Mouse (Mus musculus) heart, embryonic 12.5 days (tissue): ENCODE measurements around the gene Timm44. TPM values are rescaled to one million over a fixed set of nuclear protein-coding genes. Genes with fewer than 3 reads are reported as not detected.
"Not testable (repeated sequence)": the region's sequence is repeated elsewhere in the genome, so short reads cannot be mapped to it uniquely, and the experiment has no call there.

Experiments
- ATAC-seq: fragments of 200-750 bp; cut with Nextera tagmentation; 2 replicates; pipeline ENCODE4 v1.8.0; 2017; ENCODE audit warnings: moderate TSS enrichment, moderate library complexity; ENCODE audit not compliant: insufficient number of reproducible peaks, low FRiP score
- H3K27ac ChIP-seq: fragments of 300-500 bp; sonication (generic); 2 replicates; pipeline ENCODE4 v1.5.1; 2016; ENCODE audit warnings: mild to moderate bottlenecking, moderate library complexity; ENCODE audit not compliant: poor library complexity, severe bottlenecking
- H3K27me3 ChIP-seq: fragments of 300-500 bp; sonication (generic); replicated peaks from 2 replicates; pipeline ENCODE4 v1.6.1; 2016; ENCODE audit warnings: mild to moderate bottlenecking, moderate library complexity
- H3K36me3 ChIP-seq: fragments of 300-500 bp; sonication (generic); 2 replicates; pipeline ENCODE4 v1.6.1; 2016; ENCODE audit warnings: mild to moderate bottlenecking, moderate library complexity
- H3K4me1 ChIP-seq: fragments of 300-500 bp; sonication (generic); replicated peaks from 2 replicates; pipeline ENCODE4 v1.6.1; 2016; ENCODE audit warnings: mild to moderate bottlenecking
- H3K4me2 ChIP-seq: fragments of 300-500 bp; sonication (generic); 2 replicates; pipeline ENCODE4 v1.6.1; 2016; ENCODE audit warnings: mild to moderate bottlenecking, moderate library complexity
- H3K4me3 ChIP-seq: fragments of 300-500 bp; sonication (generic); 2 replicates; pipeline ENCODE4 v1.5.1; 2016; ENCODE audit warnings: mild to moderate bottlenecking
- H3K9ac ChIP-seq: fragments of 300-500 bp; sonication (generic); 2 replicates; pipeline ENCODE4 v1.6.1; 2016; ENCODE audit warnings: mild to moderate bottlenecking, moderate library complexity
- H3K9me3 ChIP-seq: fragments of 300-500 bp; sonication (generic); replicated peaks from 2 replicates; pipeline ENCODE4 v1.6.1; 2016; ENCODE audit warnings: mild to moderate bottlenecking, moderate library complexity
- WGBS: fragments of 180-500 bp; shearing (Covaris S2); methylation state at CpG from one replicate; pipeline ENCODE4 v1.1.7; 2016; 5-methylcytosine and 5-hydroxymethylcytosine counted together
- polyA plus RNA-seq: library from polyadenylated mRNA; unstranded; fragments of >200 nt; fragmentation: Nextera tagmentation; extraction: Ambion mirVana; gene quantifications from 2 replicates; pipeline ENCODE4 v1.2.1, GENCODE M21; 2016

Timm44 gene
- polyA plus RNA-seq, 1 experiment from 2014 or later, result 59.0 TPM

GRCm38 (mm10) chr8:4263105-4263791 is 12.5 kb downstream of the Timm44 start:
- ATAC-seq, result no peak
- no peak overlapping the region for H3K4me2 ChIP-seq
- no peaks in the 10 kb centered on the region for H3K27me3 ChIP-seq
- WGBS, result 84% methylated on average over 8 of the region's 8 CpGs
- H3K9ac ChIP-seq, result no peak overlapping the region
- H3K27ac ChIP-seq, result no peak overlapping the region
- H3K4me3 ChIP-seq, result no peak overlapping the region
- H3K36me3 ChIP-seq, result peaks cover 87% of the 10 kb centered on the region
- H3K4me1 ChIP-seq, result peaks cover 10% of the 10 kb centered on the region
- no peaks in the 10 kb centered on the region for H3K9me3 ChIP-seq

GRCm38 (mm10) chr8:4259805-4260170 is 15.9 kb downstream of the Timm44 start:
- Histone ChIP-seq H3K4me1 (peaks cover 26% of the 10 kb centered on the region), H3K27ac (0 out of 2 replicates have a peak overlapping the region, but pooled peaks have one; percentile 52), H3K4me3 (no peak overlapping the region), H3K4me2 (peak overlapping the region; percentile 92; the same call in 1 of the 2 replicates), H3K36me3 (peaks cover 78% of the 10 kb centered on the region), H3K9me3 (no peaks in the 10 kb centered on the region), H3K9ac (peak overlapping the region; percentile 32; the same call in 1 of the 2 replicates), H3K27me3 (no peaks in the 10 kb centered on the region)
- ATAC-seq, result no peak
- 77% methylated on average over 4 of the region's 4 CpGs for WGBS

- peak within 1 kb of the TSS; percentile 52 for H3K27ac ChIP-seq
- no peaks in the 10 kb centered on the region for H3K9me3 ChIP-seq
- peak within 1 kb of the TSS; percentile 83 for H3K9ac ChIP-seq
- peaks cover 78% of the 10 kb centered on the region for H3K36me3 ChIP-seq
- H3K4me2 ChIP-seq, result peak within 1 kb of the TSS; percentile 92
- ATAC-seq, result peak; percentile 95
- H3K4me3 ChIP-seq, result peak within 1 kb of the TSS; percentile 74
- no peaks in the 10 kb centered on the region for H3K27me3 ChIP-seq
- H3K4me1 ChIP-seq, result peaks cover 26% of the 10 kb centered on the region
- 7% methylated on average over 29 of the region's 33 CpGs for WGBS
These were observed 16.4 kb downstream of the Timm44 start, which contains the start of gene Ctxn1 for GRCm38 (mm10) chr8:4259125-4259804. Ctxn1 (minus strand) TSS chr8:4259274.

- Histone ChIP-seq H3K4me1 (peaks cover 31% of the 10 kb centered on the region), H3K9ac (peak overlapping the region; percentile 83), H3K36me3 (peaks cover 72% of the 10 kb centered on the region), H3K27me3 (no peaks in the 10 kb centered on the region), H3K4me3 (peak overlapping the region; percentile 74), H3K27ac (peak overlapping the region; percentile 37), H3K9me3 (no peaks in the 10 kb centered on the region), H3K4me2 (peak overlapping the region; percentile 92)
- ATAC-seq, result peak; percentile 74
- WGBS, result under 1% methylated on average over 30 of the region's 32 CpGs
These were observed 17.0 kb downstream of the Timm44 start for GRCm38 (mm10) chr8:4258678-4259077.

- Histone ChIP-seq H3K4me2 (peak overlapping the region; percentile 92), H3K36me3 (peaks cover 68% of the 10 kb centered on the region), H3K4me3 (peak overlapping the region; percentile 74), H3K4me1 (peaks cover 33% of the 10 kb centered on the region), H3K9me3 (no peaks in the 10 kb centered on the region), H3K27ac (peak overlapping the region; percentile 37), H3K27me3 (no peaks in the 10 kb centered on the region), H3K9ac (peak overlapping the region; percentile 83)
- peak; percentile 54 for ATAC-seq
- WGBS, result 2% methylated on average over 35 of the region's 35 CpGs
These were observed 17.5 kb downstream of the Timm44 start for GRCm38 (mm10) chr8:4258233-4258632.

GRCm38 (mm10) chr8:4257350-4257749 is 18.4 kb downstream of the Timm44 start:
- no peaks in the 10 kb centered on the region for H3K9me3 ChIP-seq
- H3K9ac ChIP-seq, result peak overlapping the region; percentile 31; the same call in 1 of the 2 replicates
- peak overlapping the region; percentile 92; the same call in 1 of the 2 replicates for H3K4me2 ChIP-seq
- 88% methylated on average over 4 of the region's 4 CpGs for WGBS
- H3K27me3 ChIP-seq, result no peaks in the 10 kb centered on the region
- H3K4me3 ChIP-seq, result 0 out of 2 replicates have a peak overlapping the region, but pooled peaks have one; percentile 74
- H3K27ac ChIP-seq, result no peak overlapping the region
- ATAC-seq, result no peak
- H3K36me3 ChIP-seq, result peaks cover 59% of the 10 kb centered on the region
- H3K4me1 ChIP-seq, result peaks cover 36% of the 10 kb centered on the region

- Histone ChIP-seq H3K27ac (no peak overlapping the region), H3K9me3 (no peaks in the 10 kb centered on the region), H3K9ac (peak overlapping the region; percentile 31; the same call in 1 of the 2 replicates), H3K36me3 (peaks cover 55% of the 10 kb centered on the region), H3K27me3 (no peaks in the 10 kb centered on the region), H3K4me1 (peaks cover 37% of the 10 kb centered on the region), H3K4me3 (no peak overlapping the region), H3K4me2 (no peak overlapping the region)
- 58% methylated on average over 4 of the region's 4 CpGs for WGBS
- ATAC-seq, result no peak
These were observed 18.8 kb downstream of the Timm44 start for GRCm38 (mm10) chr8:4256911-4257310.

- not testable (repeated sequence) for H3K4me2 ChIP-seq, H3K4me3 ChIP-seq, H3K9me3 ChIP-seq, H3K27ac ChIP-seq, ATAC-seq, H3K27me3 ChIP-seq, H3K9ac ChIP-seq
- peaks cover 41% of the 10 kb centered on the region for H3K4me1 ChIP-seq
- WGBS, result 85% methylated on average over 7 of the region's 7 CpGs
- peaks cover 41% of the 10 kb centered on the region for H3K36me3 ChIP-seq
These were observed 20.2 kb downstream of the Timm44 start for GRCm38 (mm10) chr8:4255471-4255870.

GRCm38 (mm10) chr8:4254001-4254400 is 21.7 kb downstream of the Timm44 start:
- Histone ChIP-seq H3K4me1 (peaks cover 46% of the 10 kb centered on the region), H3K36me3 (peaks cover 31% of the 10 kb centered on the region), H3K9ac (no peak overlapping the region), H3K9me3 (no peaks in the 10 kb centered on the region), H3K4me3 (peak overlapping the region; percentile 95), H3K4me2 (peak overlapping the region; percentile 87), H3K27me3 (no peaks in the 10 kb centered on the region), H3K27ac (no peak overlapping the region)
- no peak for ATAC-seq
- WGBS, result 70% methylated on average over 6 of the region's 6 CpGs

- WGBS, result under 1% methylated on average over 69 of the region's 69 CpGs
- Histone ChIP-seq H3K4me2 (peak within 1 kb of the TSS; percentile 87), H3K9me3 (no peaks in the 10 kb centered on the region), H3K4me3 (peak within 1 kb of the TSS; percentile 95), H3K27ac (peak within 1 kb of the TSS; percentile 84), H3K4me1 (peaks cover 52% of the 10 kb centered on the region), H3K9ac (peak within 1 kb of the TSS; percentile 91), H3K27me3 (no peaks in the 10 kb centered on the region), H3K36me3 (peaks cover 34% of the 10 kb centered on the region)
- peak; percentile 91 for ATAC-seq
These were observed 22.5 kb downstream of the Timm44 start, which contains the start of gene Snapc2 for GRCm38 (mm10) chr8:4252934-4253841. Snapc2 (plus strand) TSS chr8:4253080.
